Mouse (Mus musculus): ENCODE results near the gene A4gnt. TPM values are rescaled to one million over a fixed set of nuclear protein-coding genes. Genes with fewer than 3 reads are reported as not detected.

Gene A4gnt
- polyA plus RNA-seq (2015; fragmentation: Nextera tagmentation; extraction: Ambion mirVana) = 0.37 and 0.56 TPM in 2 replicates

DNA sequence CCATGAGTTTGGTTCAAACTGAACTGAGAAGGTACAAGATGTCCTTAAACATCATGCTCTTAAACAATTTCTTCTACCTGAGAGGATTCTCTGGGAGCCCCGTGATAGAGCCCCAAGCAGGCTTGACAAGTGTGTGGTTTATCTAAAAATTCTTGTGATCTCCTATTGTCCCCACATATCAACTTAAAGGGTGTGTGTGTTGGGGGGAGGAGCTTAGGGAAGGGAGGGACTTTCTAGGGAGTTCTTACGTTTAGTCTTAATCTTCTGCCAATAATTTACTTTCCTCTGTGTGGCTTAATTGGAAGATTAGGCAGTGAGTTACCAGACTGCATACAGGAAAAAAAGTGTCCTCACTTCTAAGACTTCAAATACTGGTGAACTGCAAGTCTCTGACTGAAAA is at the start of gene A4gnt:
TSS of gene A4gnt (plus strand) at position 301 of the 400 bp plus-strand sequence.

DNA sequence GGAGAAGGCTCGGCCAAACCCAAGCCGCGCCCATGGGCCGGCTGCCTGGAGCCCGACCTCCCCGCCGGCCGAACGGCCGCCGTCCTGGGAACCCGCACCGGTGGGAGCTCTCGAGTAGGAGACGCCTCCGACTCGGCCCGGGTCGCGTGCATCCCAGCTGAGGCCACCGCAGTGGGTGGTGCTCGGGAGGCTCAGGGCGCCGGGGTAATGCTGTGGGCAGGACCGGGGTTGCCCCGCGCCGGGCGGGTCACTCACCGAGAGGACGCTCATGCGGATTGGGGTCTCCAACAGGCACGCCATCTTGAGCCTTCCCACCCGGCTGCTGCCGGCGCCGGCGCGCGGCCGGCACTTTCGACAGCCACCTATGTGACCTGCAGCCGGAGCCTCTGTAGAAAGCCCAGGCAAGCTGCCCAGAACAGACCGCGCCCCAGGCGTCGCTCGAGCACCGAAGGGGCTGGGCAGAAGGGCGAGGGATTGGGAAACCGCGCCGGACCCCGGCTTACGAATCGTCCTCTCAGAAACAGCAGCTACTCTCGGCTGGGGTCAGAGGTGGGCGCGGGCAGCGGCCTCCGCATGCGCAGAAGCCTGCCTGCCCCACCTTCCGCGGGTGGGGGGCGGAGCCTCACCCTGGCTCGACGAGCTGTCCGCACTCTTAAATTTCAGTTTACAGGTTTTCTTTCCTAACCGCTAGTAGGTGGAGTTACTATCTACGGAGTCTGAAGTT is 43.8 kb upstream of the A4gnt start, which contains the start of gene Armc8:
TSS of gene Armc8 (minus strand) at position 553 of the 724 bp plus-strand sequence.

DNA sequence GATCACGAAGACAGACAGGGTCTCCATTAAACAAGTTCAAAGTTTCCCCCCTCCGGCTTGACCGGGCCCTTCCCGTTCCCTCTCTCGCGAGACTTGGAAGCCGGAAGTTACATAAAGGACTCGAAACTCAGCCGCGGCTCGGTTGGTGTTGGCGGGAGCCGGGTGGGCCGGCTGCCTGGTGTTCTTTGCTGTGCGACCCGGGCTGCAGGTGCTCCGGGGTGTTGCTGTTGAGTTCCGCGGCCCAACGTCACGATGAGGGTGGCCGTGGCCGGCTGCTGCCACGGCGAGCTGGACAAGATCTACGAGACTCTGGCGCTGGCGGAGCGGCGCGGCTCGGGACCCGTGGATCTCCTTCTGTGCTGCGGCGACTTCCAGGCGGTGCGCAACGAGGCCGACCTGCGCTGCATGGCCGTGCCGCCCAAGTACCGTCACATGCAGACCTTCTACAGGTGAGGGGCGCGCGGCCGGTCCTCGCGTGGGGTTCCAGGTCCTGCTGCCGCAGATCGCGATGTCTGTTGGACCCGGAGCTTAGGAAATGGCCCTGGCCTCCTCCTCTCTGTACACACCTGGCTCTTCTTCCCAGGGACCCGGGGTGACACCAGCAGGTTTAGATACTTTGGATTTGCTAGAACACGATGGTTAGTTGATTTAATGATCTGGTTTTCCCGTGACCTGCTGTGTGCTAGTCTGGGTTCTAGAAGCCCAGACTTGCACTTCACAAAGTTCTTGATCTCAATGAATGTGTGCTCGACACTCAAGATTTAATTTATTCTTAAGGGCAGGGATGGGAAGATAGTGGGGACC is 36.4 kb upstream of the A4gnt start, which contains the start of gene Dbr1:
TSS of gene Dbr1 (plus strand) at position 123 of the 804 bp plus-strand sequence.

DNA sequence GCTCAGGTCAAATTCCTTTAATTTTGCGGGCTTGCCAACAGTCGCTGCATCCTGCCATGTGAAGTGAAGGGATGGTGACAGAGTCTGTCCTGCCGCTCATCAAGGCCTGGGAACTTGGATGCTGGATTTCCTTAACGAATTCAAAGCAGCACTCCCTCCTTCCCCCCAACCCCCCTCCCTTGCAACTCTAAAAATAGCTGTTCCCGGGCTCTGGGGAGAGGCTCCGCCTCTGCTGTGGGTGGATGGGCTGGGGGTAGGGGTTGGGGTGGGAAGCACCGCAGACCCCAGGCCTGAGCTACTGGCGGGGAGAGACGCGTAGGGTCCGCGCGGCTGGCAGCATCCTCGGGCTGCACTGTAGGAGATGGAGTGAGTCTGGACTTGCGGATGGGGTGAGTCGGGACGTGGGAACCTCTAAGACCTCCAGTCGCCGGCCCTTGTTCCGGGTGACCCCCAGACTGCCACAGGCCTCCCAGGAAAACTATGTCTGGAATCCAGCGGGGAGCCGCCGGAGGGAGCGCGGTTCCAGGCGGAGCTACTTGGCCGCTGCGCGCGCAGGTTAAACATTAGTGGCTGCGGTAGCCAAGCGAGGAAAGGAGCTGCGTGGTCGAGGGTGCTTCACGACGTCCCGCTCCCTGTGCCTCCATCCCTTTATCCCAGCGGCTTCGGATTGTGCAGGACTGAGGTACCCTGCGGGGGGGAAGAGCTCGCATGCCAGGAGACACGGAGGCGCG is 17.1 kb downstream of the A4gnt start, which contains the start of gene Dzip1l:
TSS of gene Dzip1l (plus strand) at position 216 of the 731 bp plus-strand sequence.

Other genes starting within 250 kb of the A4gnt start
- 23.7 and 28.6 TPM in 2 replicates for gene Mras, start 175.1 kb upstream of the A4gnt start, polyA plus RNA-seq (2015; fragmentation: Nextera tagmentation; extraction: Ambion mirVana)
- not detected in 2 replicates for gene Nme9, start 161.0 kb upstream of the A4gnt start, polyA plus RNA-seq (2015; fragmentation: Nextera tagmentation; extraction: Ambion mirVana)
- gene Armc8, start 43.6 kb upstream of the A4gnt start, polyA plus RNA-seq (2015; fragmentation: Nextera tagmentation; extraction: Ambion mirVana) = 16.7 and 19.1 TPM in 2 replicates
- gene Dbr1, start 36.7 kb upstream of the A4gnt start, polyA plus RNA-seq (2015; fragmentation: Nextera tagmentation; extraction: Ambion mirVana) = 12.3 and 13.8 TPM in 2 replicates
- 11.1 and 13.5 TPM in 2 replicates for gene Dzip1l, start 17.0 kb downstream of the A4gnt start, polyA plus RNA-seq (2015; fragmentation: Nextera tagmentation; extraction: Ambion mirVana)
- 0.07 and 0.14 TPM in 2 replicates for gene Cldn18, start 104.8 kb downstream of the A4gnt start, polyA plus RNA-seq (2015; fragmentation: Nextera tagmentation; extraction: Ambion mirVana)